ENCODE assay signal across 8 mouse cellular contexts in the genomic region with DNA sequence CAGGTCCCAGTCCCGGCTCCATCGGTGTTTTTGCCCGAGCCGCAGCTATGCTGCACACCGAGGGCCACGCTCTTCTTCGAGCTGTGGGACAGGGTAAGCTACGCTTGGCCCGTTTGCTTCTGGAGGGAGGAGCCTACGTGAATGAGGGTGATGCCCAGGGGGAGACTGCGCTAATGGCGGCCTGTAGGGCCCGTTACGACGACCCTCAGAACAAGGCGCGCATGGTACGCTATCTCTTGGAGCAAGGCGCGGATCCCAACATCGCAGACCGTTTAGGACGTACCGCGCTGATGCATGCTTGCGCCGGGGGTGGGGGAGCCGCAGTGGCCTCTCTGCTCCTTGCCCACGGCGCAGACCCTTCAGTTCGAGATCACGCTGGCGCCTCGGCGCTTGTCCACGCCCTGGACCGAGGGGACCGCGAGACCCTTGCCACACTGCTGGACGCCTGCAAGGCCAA. TPM values are rescaled to one million over a fixed set of nuclear protein-coding genes. Genes with fewer than 3 reads are reported as not detected.
DNase-seq lines count a peak whose midpoint lies in the region; ATAC-seq and TF ChIP-seq lines count a peak whose summit lies in the region.

No protein-coding gene starts in this region.

- H3K9me3 ChIP-seq in kidney, postnatal 0 days (replicated peaks; ENCODE audit: low read length), result no peaks in the 10 kb centered on the region
- no peaks in the 10 kb centered on the region for H3K9me3 ChIP-seq in hindbrain, embryonic 11.5 days (ENCODE audit: control insufficient read depth, low read length)
- H3K9me3 ChIP-seq in stomach, embryonic 15.5 days, result no peaks in the 10 kb centered on the region

- peak overlapping the region; percentile 62 for H3K9ac ChIP-seq in kidney, postnatal 0 days (ENCODE audit: low read depth, low read length)
- peak overlapping the region; percentile 72 for H3K9ac ChIP-seq in hindbrain, embryonic 11.5 days (ENCODE audit: low read depth, low read length)
- H3K9ac ChIP-seq in stomach, embryonic 15.5 days, result peak overlapping the region; percentile 39; the same call in 1 of the 2 replicates

- WGBS in kidney, postnatal 0 days, result under 1% methylated on average over 40 of the region's 40 CpGs
- whole genome bisulfite sequencing in hindbrain, embryonic 11.5 days, result under 1% methylated on average over 37 of the region's 40 CpGs
- WGBS in stomach, embryonic 15.5 days, result under 1% methylated on average over 40 of the region's 40 CpGs

- H3K4me2 ChIP-seq in kidney, postnatal 0 days (ENCODE audit: low read length), result peak overlapping the region; percentile 84
- H3K4me2 ChIP-seq in hindbrain, embryonic 11.5 days (replicated peaks; ENCODE audit: low read depth, low read length), result peak overlapping the region; percentile 90
- peak overlapping the region; percentile 94 for H3K4me2 ChIP-seq in stomach, embryonic 15.5 days

- no peak for TF ChIP-seq CTCF in kidney, postnatal 0 days (IDR thresholded peaks at IDR 0.05; ENCODE audit: low read depth)

- DNase-seq in kidney, postnatal 0 days (ENCODE audit: low spot score), result no peak
- DNase-seq in kidney, adult 8-10 months, result no peak
- peak; percentile 52 for DNase-seq in ZHBTc4 (ENCODE audit: low read depth, low spot score)
- DNase-seq in embryo, embryonic 9.5 days (ENCODE audit: extremely low spot score), result peak; percentile 64
- DNase-seq in hindbrain, embryonic 11.5 days (ENCODE audit: low spot score), result peak; percentile 71
- peak; percentile 21 to 36 for DNase-seq in lung, postnatal 4 days
- no peak for DNase-seq in thymus, adult 18-20 months

- ATAC-seq in kidney, postnatal 0 days (replicated peaks; ENCODE audit: low FRiP score, low read depth), result no peak
- no peak for ATAC-seq in hindbrain, embryonic 11.5 days (ENCODE audit: low FRiP score)
- no peak for ATAC-seq in stomach, embryonic 15.5 days (ENCODE audit: insufficient read depth, low FRiP score, low read depth)

- H3K27me3 ChIP-seq in kidney, postnatal 0 days (ENCODE audit: insufficient read depth, low read length), result 0 out of 2 replicates have a peak, but pooled peaks cover 5% of the 10 kb centered on the region
- H3K27me3 ChIP-seq in hindbrain, embryonic 11.5 days (ENCODE audit: control insufficient read depth, insufficient read depth, low read length), result peaks cover 16% of the 10 kb centered on the region; the same call in 1 of the 2 replicates
- peaks cover 10% of the 10 kb centered on the region; the same call in 1 of the 2 replicates for H3K27me3 ChIP-seq in stomach, embryonic 15.5 days (replicated peaks)

- no peaks in the 10 kb centered on the region for H3K36me3 ChIP-seq in kidney, postnatal 0 days (ENCODE audit: insufficient read depth, low read length)
- H3K36me3 ChIP-seq in hindbrain, embryonic 11.5 days (ENCODE audit: control insufficient read depth, insufficient read depth, low read length), result no peaks in the 10 kb centered on the region
- no peaks in the 10 kb centered on the region for H3K36me3 ChIP-seq in stomach, embryonic 15.5 days

- H3K4me3 ChIP-seq in kidney, postnatal 0 days (replicated peaks; ENCODE audit: low read depth, low read length), result peak overlapping the region; percentile 48
- peak overlapping the region; percentile 39 for H3K4me3 ChIP-seq in hindbrain, embryonic 11.5 days (ENCODE audit: low read depth, low read length)
- peak overlapping the region; percentile 46 for H3K4me3 ChIP-seq in stomach, embryonic 15.5 days (replicated peaks)

- peak overlapping the region; percentile 47; the same call in 1 of the 2 replicates for H3K27ac ChIP-seq in kidney, postnatal 0 days
- H3K27ac ChIP-seq in hindbrain, embryonic 11.5 days (ENCODE audit: low read depth, low read length), result peak overlapping the region; percentile 58; the same call in 1 of the 2 replicates
- H3K27ac ChIP-seq in stomach, embryonic 15.5 days, result peak overlapping the region; percentile 79

- peaks cover 19% of the 10 kb centered on the region for H3K4me1 ChIP-seq in kidney, postnatal 0 days (replicated peaks; ENCODE audit: insufficient read depth, low read length)
- peaks cover 19% of the 10 kb centered on the region for H3K4me1 ChIP-seq in hindbrain, embryonic 11.5 days (replicated peaks; ENCODE audit: control insufficient read depth, insufficient read depth, low read length)
- H3K4me1 ChIP-seq in stomach, embryonic 15.5 days, result peaks cover 33% of the 10 kb centered on the region

RNA-seq across cellular contexts. Expression of a gene that starts 1.0 kb away (rescaled TPM):
- polyA plus RNA-seq in kidney, postnatal 0 days (2015; fragmentation: Nextera tagmentation; extraction: Ambion mirVana), result 1.2 and 1.3 TPM in 2 replicates
- polyA plus RNA-seq in hindbrain, embryonic 11.5 days (2014; fragmentation: Nextera tagmentation; extraction: Ambion mirVana), result 2.0 and 2.4 TPM in 2 replicates
- polyA plus RNA-seq in stomach, embryonic 15.5 days (2015; fragmentation: Nextera tagmentation; extraction: Ambion mirVana), result 2.2 and 2.5 TPM in 2 replicates

RNA-seq across cellular contexts. Expression of a gene that starts 3.5 kb away (rescaled TPM):
- 26.0 and 28.2 TPM in 2 replicates for polyA plus RNA-seq in kidney, postnatal 0 days (2015; fragmentation: Nextera tagmentation; extraction: Ambion mirVana)
- 15.4 and 16.6 TPM in 2 replicates for polyA plus RNA-seq in hindbrain, embryonic 11.5 days (2014; fragmentation: Nextera tagmentation; extraction: Ambion mirVana)
- 35.3 and 37.3 TPM in 2 replicates for polyA plus RNA-seq in stomach, embryonic 15.5 days (2015; fragmentation: Nextera tagmentation; extraction: Ambion mirVana)

RNA-seq across cellular contexts. Expression of a gene that starts 3.5 kb away (rescaled TPM):
- 4.9 and 5.2 TPM in 2 replicates for polyA plus RNA-seq in kidney, postnatal 0 days (2015; fragmentation: Nextera tagmentation; extraction: Ambion mirVana)
- polyA plus RNA-seq in hindbrain, embryonic 11.5 days (2014; fragmentation: Nextera tagmentation; extraction: Ambion mirVana), result 7.1 and 7.8 TPM in 2 replicates
- polyA plus RNA-seq in stomach, embryonic 15.5 days (2015; fragmentation: Nextera tagmentation; extraction: Ambion mirVana), result 6.4 and 6.9 TPM in 2 replicates

RNA-seq across cellular contexts. Expression of a gene that starts 20.7 kb away (rescaled TPM):
- not detected in 2 replicates for polyA plus RNA-seq in kidney, postnatal 0 days (2015; fragmentation: Nextera tagmentation; extraction: Ambion mirVana)
- polyA plus RNA-seq in hindbrain, embryonic 11.5 days (2014; fragmentation: Nextera tagmentation; extraction: Ambion mirVana), result 0.46 and 0.70 TPM in 2 replicates
- polyA plus RNA-seq in stomach, embryonic 15.5 days (2015; fragmentation: Nextera tagmentation; extraction: Ambion mirVana), result 1.6 and 1.8 TPM in 2 replicates

RNA-seq across cellular contexts. Expression of a gene that starts 32.3 kb away (rescaled TPM):
- 100 and 111 TPM in 2 replicates for polyA plus RNA-seq in kidney, postnatal 0 days (2015; fragmentation: Nextera tagmentation; extraction: Ambion mirVana)
- polyA plus RNA-seq in hindbrain, embryonic 11.5 days (2014; fragmentation: Nextera tagmentation; extraction: Ambion mirVana), result 172 and 178 TPM in 2 replicates
- 113 and 128 TPM in 2 replicates for polyA plus RNA-seq in stomach, embryonic 15.5 days (2015; fragmentation: Nextera tagmentation; extraction: Ambion mirVana)

Comparison
In these comparisons a context has a peak if more than half of its experiments do, and no peak if none do; other contexts are left out.
1. DNase-seq: peak in ZHBTc4 (single experiment), embryo, embryonic 9.5 days (single experiment), hindbrain, embryonic 11.5 days (single experiment) and lung, postnatal 4 days (2 of 2); none in kidney, postnatal 0 days (single experiment), kidney, adult 8-10 months (0 of 2) and thymus, adult 18-20 months (0 of 2).
2. Peak in every context shown above with its lines, with median percentiles within 50 percentile points of each other: H3K27ac ChIP-seq, H3K4me2 ChIP-seq, H3K4me3 ChIP-seq and H3K9ac ChIP-seq.